Mouse (Mus musculus): ENCODE results near the gene Tufm. TPM values are rescaled to one million over a fixed set of nuclear protein-coding genes. Genes with fewer than 3 reads are reported as not detected.

The Tufm gene
- polyA plus RNA-seq, 1 experiment from 2014 or later = 224 TPM

- H3K36me3 ChIP-seq (ENCODE audit: control insufficient read depth, insufficient read depth) = no peaks in the 10 kb centered on the region
- 96% methylated on average over 3 of the region's 3 CpGs for WGBS
- no peaks in the 10 kb centered on the region for H3K4me1 ChIP-seq (ENCODE audit: control insufficient read depth, insufficient read depth, low read length)
- H3K9me3 ChIP-seq (replicated peaks; ENCODE audit: control insufficient read depth, low read length) = no peaks in the 10 kb centered on the region
- H3K9ac ChIP-seq (ENCODE audit: low read length) = no peak overlapping the region
- H3K27ac ChIP-seq (ENCODE audit: low read length) = no peak overlapping the region
- ATAC-seq (replicated peaks; ENCODE audit: extremely low read depth, insufficient read depth, low FRiP score) = no peak
- no peaks in the 10 kb centered on the region for H3K27me3 ChIP-seq (ENCODE audit: control insufficient read depth, insufficient read depth, low read length)
- no peak overlapping the region for H3K4me2 ChIP-seq (ENCODE audit: low read depth, low read length)
- H3K4me3 ChIP-seq (ENCODE audit: low read length) = no peak overlapping the region
Measured at GRCm38 (mm10) chr7:126452244-126452643, 34.9 kb upstream of the Tufm start.

DNA sequence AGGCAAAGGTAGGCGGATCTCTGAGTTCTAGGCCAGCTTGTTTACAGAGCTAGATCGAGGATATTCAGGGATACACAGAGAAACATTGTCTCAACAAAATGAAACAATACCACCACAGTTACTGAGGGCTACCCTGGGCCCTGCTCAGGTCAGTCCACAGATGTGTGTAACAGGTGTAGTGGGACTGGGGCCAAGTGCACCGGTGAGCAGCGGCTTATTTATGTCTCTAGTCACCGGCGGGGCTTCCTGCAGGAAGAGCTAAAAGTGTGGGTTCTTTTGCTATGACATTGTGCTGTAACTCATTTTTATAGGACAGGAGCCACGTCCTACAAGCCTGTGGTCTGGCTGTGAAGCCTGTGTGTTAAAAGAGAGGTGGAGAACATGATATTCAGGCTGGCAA is 33.3 kb upstream of the Tufm start:
- Histone ChIP-seq H3K4me3 (ENCODE audit: low read length) (no peak overlapping the region), H3K36me3 (ENCODE audit: control insufficient read depth, insufficient read depth) (no peaks in the 10 kb centered on the region), H3K4me1 (ENCODE audit: control insufficient read depth, insufficient read depth, low read length) (peaks cover 6% of the 10 kb centered on the region), H3K9me3 (replicated peaks; ENCODE audit: control insufficient read depth, low read length) (no peaks in the 10 kb centered on the region), H3K9ac (ENCODE audit: low read length) (no peak overlapping the region), H3K27ac (ENCODE audit: low read length) (no peak overlapping the region), H3K27me3 (ENCODE audit: control insufficient read depth, insufficient read depth, low read length) (no peaks in the 10 kb centered on the region), H3K4me2 (ENCODE audit: low read depth, low read length) (no peak overlapping the region)
- no peak for ATAC-seq (replicated peaks; ENCODE audit: extremely low read depth, insufficient read depth, low FRiP score)
- WGBS = 56% methylated on average over 7 of the region's 7 CpGs

GRCm38 (mm10) chr7:126455242-126455641 is 31.9 kb upstream of the Tufm start:
- 78% methylated on average over 2 of the region's 2 CpGs for WGBS

DNA sequence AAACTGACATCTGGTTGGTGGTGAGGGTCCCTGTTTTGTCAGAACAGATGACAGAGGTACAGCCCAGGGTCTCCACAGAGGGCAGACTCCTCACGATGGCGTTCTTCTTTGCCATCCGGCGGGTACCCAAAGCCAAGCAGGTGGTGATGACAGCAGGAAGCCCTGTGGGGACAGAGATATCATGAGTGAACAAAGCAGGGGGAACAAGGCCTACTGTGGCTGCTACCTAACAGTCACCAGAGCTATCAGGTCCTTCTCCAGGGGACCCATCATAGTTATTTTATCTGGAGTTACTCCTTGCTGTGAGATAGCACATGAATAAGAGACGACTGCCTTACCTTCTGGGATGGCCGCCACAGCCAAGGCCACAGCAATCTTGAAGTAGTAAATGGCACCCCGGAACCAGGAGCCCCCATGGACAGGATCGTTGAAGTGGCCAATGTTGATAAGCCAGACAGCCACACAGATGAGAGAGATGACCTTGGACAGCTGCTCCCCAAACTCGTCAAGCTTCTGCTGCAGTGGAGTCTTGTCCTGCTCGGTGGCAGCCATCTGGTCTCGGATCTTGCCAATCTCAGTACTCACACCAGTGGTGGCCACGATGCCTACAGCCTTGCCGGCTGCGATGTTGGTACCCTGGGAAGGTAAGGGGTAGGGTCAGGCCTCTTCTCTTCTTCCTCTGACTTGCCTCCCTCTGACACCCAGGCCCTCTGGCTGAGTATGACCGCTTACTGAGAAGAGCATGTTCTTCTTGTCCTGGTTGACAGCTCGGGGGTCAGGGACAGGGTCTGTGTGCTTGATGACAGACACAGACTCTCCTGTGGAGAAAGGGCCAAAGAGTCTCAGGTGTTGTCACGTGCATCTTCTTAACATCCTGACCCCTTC is 30.5 kb upstream of the Tufm start:
- WGBS = 79% methylated on average over 17 of the region's 17 CpGs
- H3K36me3 ChIP-seq (ENCODE audit: control insufficient read depth, insufficient read depth) = no peaks in the 10 kb centered on the region
- no peak for ATAC-seq (replicated peaks; ENCODE audit: extremely low read depth, insufficient read depth, low FRiP score)
- no peak overlapping the region for H3K27ac ChIP-seq (ENCODE audit: low read length)
- H3K4me3 ChIP-seq (ENCODE audit: low read length) = no peak overlapping the region
- peaks cover 6% of the 10 kb centered on the region for H3K4me1 ChIP-seq (ENCODE audit: control insufficient read depth, insufficient read depth, low read length)
- no peaks in the 10 kb centered on the region for H3K9me3 ChIP-seq (replicated peaks; ENCODE audit: control insufficient read depth, low read length)
- no peak overlapping the region for H3K9ac ChIP-seq (ENCODE audit: low read length)
- no peaks in the 10 kb centered on the region for H3K27me3 ChIP-seq (ENCODE audit: control insufficient read depth, insufficient read depth, low read length)
- H3K4me2 ChIP-seq (ENCODE audit: low read depth, low read length) = no peak overlapping the region

More at GRCm38 (mm10) chr7:126455242-126455641, 31.9 kb upstream of the Tufm start:
- no peak for ATAC-seq (replicated peaks; ENCODE audit: extremely low read depth, insufficient read depth, low FRiP score)
- Histone ChIP-seq H3K36me3 (ENCODE audit: control insufficient read depth, insufficient read depth) (no peaks in the 10 kb centered on the region), H3K27ac (ENCODE audit: low read length) (no peak overlapping the region), H3K4me2 (ENCODE audit: low read depth, low read length) (no peak overlapping the region), H3K4me1 (ENCODE audit: control insufficient read depth, insufficient read depth, low read length) (peaks cover 6% of the 10 kb centered on the region), H3K27me3 (ENCODE audit: control insufficient read depth, insufficient read depth, low read length) (no peaks in the 10 kb centered on the region), H3K9me3 (replicated peaks; ENCODE audit: control insufficient read depth, low read length) (no peaks in the 10 kb centered on the region), H3K9ac (ENCODE audit: low read length) (no peak overlapping the region), H3K4me3 (ENCODE audit: low read length) (no peak overlapping the region)

- H3K4me1 ChIP-seq (ENCODE audit: control insufficient read depth, insufficient read depth, low read length) = peaks cover 6% of the 10 kb centered on the region
- ATAC-seq (replicated peaks; ENCODE audit: extremely low read depth, insufficient read depth, low FRiP score) = no peak
- 66% methylated on average over 5 of the region's 5 CpGs for WGBS
- H3K9ac ChIP-seq (ENCODE audit: low read length) = no peak overlapping the region
- H3K9me3 ChIP-seq (replicated peaks; ENCODE audit: control insufficient read depth, low read length) = no peaks in the 10 kb centered on the region
- H3K27me3 ChIP-seq (ENCODE audit: control insufficient read depth, insufficient read depth, low read length) = no peaks in the 10 kb centered on the region
- no peaks in the 10 kb centered on the region for H3K36me3 ChIP-seq (ENCODE audit: control insufficient read depth, insufficient read depth)
- H3K4me3 ChIP-seq (ENCODE audit: low read length) = no peak overlapping the region
- no peak overlapping the region for H3K4me2 ChIP-seq (ENCODE audit: low read depth, low read length)
- no peak overlapping the region for H3K27ac ChIP-seq (ENCODE audit: low read length)
Measured at GRCm38 (mm10) chr7:126458225-126458624, 28.9 kb upstream of the Tufm start.

- no peak overlapping the region for H3K9ac ChIP-seq (ENCODE audit: low read length)
- no peaks in the 10 kb centered on the region for H3K27me3 ChIP-seq (ENCODE audit: control insufficient read depth, insufficient read depth, low read length)
- ATAC-seq (replicated peaks; ENCODE audit: extremely low read depth, insufficient read depth, low FRiP score) = no peak
- H3K36me3 ChIP-seq (ENCODE audit: control insufficient read depth, insufficient read depth) = no peaks in the 10 kb centered on the region
- H3K4me3 ChIP-seq (ENCODE audit: low read length) = no peak overlapping the region
- no peak overlapping the region for H3K27ac ChIP-seq (ENCODE audit: low read length)
- H3K4me1 ChIP-seq (ENCODE audit: control insufficient read depth, insufficient read depth, low read length) = peaks cover 9% of the 10 kb centered on the region
- H3K4me2 ChIP-seq (ENCODE audit: low read depth, low read length) = no peak overlapping the region
- H3K9me3 ChIP-seq (replicated peaks; ENCODE audit: control insufficient read depth, low read length) = no peaks in the 10 kb centered on the region
- WGBS = 71% methylated on average over 11 of the region's 11 CpGs
Measured at GRCm38 (mm10) chr7:126458844-126459618, 28.1 kb upstream of the Tufm start.

GRCm38 (mm10) chr7:126460623-126461399 is 26.4 kb upstream of the Tufm start:
- Histone ChIP-seq H3K4me1 (ENCODE audit: control insufficient read depth, insufficient read depth, low read length) (peaks cover 27% of the 10 kb centered on the region), H3K4me3 (ENCODE audit: low read length) (no peak overlapping the region), H3K9ac (ENCODE audit: low read length) (no peak overlapping the region), H3K27me3 (ENCODE audit: control insufficient read depth, insufficient read depth, low read length) (no peaks in the 10 kb centered on the region), H3K9me3 (replicated peaks; ENCODE audit: control insufficient read depth, low read length) (no peaks in the 10 kb centered on the region), H3K36me3 (ENCODE audit: control insufficient read depth, insufficient read depth) (no peaks in the 10 kb centered on the region), H3K27ac (ENCODE audit: low read length) (no peak overlapping the region), H3K4me2 (ENCODE audit: low read depth, low read length) (no peak overlapping the region)
- 55% methylated on average over 10 of the region's 10 CpGs for WGBS
- ATAC-seq (replicated peaks; ENCODE audit: extremely low read depth, insufficient read depth, low FRiP score) = no peak

- Histone ChIP-seq H3K9ac (ENCODE audit: low read length) (no peak overlapping the region), H3K4me3 (ENCODE audit: low read length) (no peak overlapping the region), H3K27ac (ENCODE audit: low read length) (no peak overlapping the region), H3K4me1 (ENCODE audit: control insufficient read depth, insufficient read depth, low read length) (peaks cover 32% of the 10 kb centered on the region), H3K27me3 (ENCODE audit: control insufficient read depth, insufficient read depth, low read length) (no peaks in the 10 kb centered on the region), H3K4me2 (ENCODE audit: low read depth, low read length) (no peak overlapping the region), H3K36me3 (ENCODE audit: control insufficient read depth, insufficient read depth) (peaks cover 3% of the 10 kb centered on the region; the same call in 1 of the 2 replicates), H3K9me3 (replicated peaks; ENCODE audit: control insufficient read depth, low read length) (no peaks in the 10 kb centered on the region)
- no peak for ATAC-seq (replicated peaks; ENCODE audit: extremely low read depth, insufficient read depth, low FRiP score)
- 68% methylated on average over 3 of the region's 3 CpGs for WGBS
Measured at GRCm38 (mm10) chr7:126461626-126462025, 25.5 kb upstream of the Tufm start.

All from heart, embryonic 16.5 days (tissue).